Mouse (Mus musculus): ENCODE results near the gene Gm26620.

- TF ChIP-seq CTCF (IDR thresholded peaks at IDR 0.05; ENCODE audit: control insufficient read depth, insufficient read depth, insufficient read length): no peak
- no peak for TF ChIP-seq MYOD1 (IDR thresholded peaks at IDR 0.05; ENCODE audit: control insufficient read depth, insufficient read length, low read depth)
- TF ChIP-seq CEBPB (IDR thresholded peaks at IDR 0.05; ENCODE audit: low read depth): no peak
- TF ChIP-seq FOSL1 (IDR thresholded peaks at IDR 0.05; ENCODE audit: insufficient read depth, low read length, poor library complexity, severe bottlenecking): no peak
- no peak for TF ChIP-seq MYOG (IDR thresholded peaks at IDR 0.05; ENCODE audit: control insufficient read depth, extremely low read depth, insufficient read length)
- TF ChIP-seq MAX (IDR thresholded peaks at IDR 0.05): no peak
- TF ChIP-seq USF1 (IDR thresholded peaks at IDR 0.05; ENCODE audit: low read depth): no peak
These were observed 45.2 kb upstream of the Gm26620 start for GRCm38 (mm10) chr1:170839685-170840084.
